Mouse (Mus musculus) MEL (cell line): ENCODE measurements around the gene Rtf2. TPM values are rescaled to one million over a fixed set of nuclear protein-coding genes. Genes with fewer than 3 reads are reported as not detected.

Experiments used
- DNase-seq: peaks from one replicate; pipeline ENCODE4 v3.0.0; 2011; ENCODE audit warnings: low read depth, low spot score
- H3K27ac ChIP-seq: 2 replicates; pipeline ENCODE4 v1.5.1; 2012; ENCODE audit warnings: low read depth, mild to moderate bottlenecking, control low read depth, low read length, moderate library complexity; ENCODE audit not compliant: control insufficient read depth
- H3K27me3 ChIP-seq, 2 experiments: fragments of 150-350 bp in 1 of 2; sonication (generic) in 1 of 2; 2 replicates each; pipeline ENCODE4 v1.6.1; 2012; ENCODE audit warnings: low read length in 2 of 2, mild to moderate bottlenecking in 2 of 2, improper control_type of control experiment in 1 of 2, moderate library complexity in 1 of 2; ENCODE audit not compliant: insufficient read depth in 2 of 2, control insufficient read depth in 1 of 2
- H3K36me3 ChIP-seq, 2 experiments: 2 replicates each; pipeline ENCODE4 v1.6.1; 2012 to 2014; ENCODE audit warnings: low read length in 2 of 2, improper control_type of control experiment in 1 of 2, inconsistent platforms in 1 of 2, mild to moderate bottlenecking in 1 of 2; ENCODE audit not compliant: insufficient read depth in 2 of 2, control insufficient read depth in 1 of 2
- H3K4me1 ChIP-seq, 2 experiments: fragments of 150-350 bp in 1 of 2; sonication (generic) in 1 of 2; 2 replicates each; pipeline ENCODE4 v1.6.1; 2012; ENCODE audit warnings: low read length in 2 of 2, improper control_type of control experiment in 1 of 2, mild to moderate bottlenecking in 1 of 2; ENCODE audit not compliant: insufficient read depth in 2 of 2, control insufficient read depth in 1 of 2
- H3K4me3 ChIP-seq, 2 experiments: fragments of 150-350 bp in 1 of 2; sonication (generic) in 1 of 2; 2 replicates each; pipeline ENCODE4 v1.5.1; 2012; ENCODE audit warnings: low read depth in 2 of 2, low read length in 2 of 2, mild to moderate bottlenecking in 2 of 2, moderate library complexity in 2 of 2, control low read depth in 1 of 2, improper control_type of control experiment in 1 of 2; ENCODE audit not compliant: control insufficient read depth in 1 of 2, insufficient read depth in 1 of 2
- H3K79me2 ChIP-seq: 2 replicates; pipeline ENCODE4 v1.6.1; 2012; ENCODE audit warnings: mild to moderate bottlenecking, low read length, moderate library complexity; ENCODE audit not compliant: control insufficient read depth, poor library complexity, insufficient read depth
- H3K9ac ChIP-seq: 2 replicates; pipeline ENCODE4 v1.6.1; 2012; ENCODE audit warnings: low read depth, mild to moderate bottlenecking, control low read depth, low read length, moderate library complexity; ENCODE audit not compliant: control insufficient read depth, poor library complexity, severe bottlenecking
- H3K9me3 ChIP-seq: fragments of 150-350 bp; sonication (generic); replicated peaks from 2 replicates; pipeline ENCODE4 v1.6.1; 2012; ENCODE audit warnings: mild to moderate bottlenecking, low read length, improper control_type of control experiment, moderate library complexity; ENCODE audit not compliant: insufficient read depth
- ELF1 ChIP-seq: IDR thresholded peaks from 2 replicates; pipeline ENCODE4 v1.6.1; 2014; ENCODE audit warnings: low read depth, mild to moderate bottlenecking, inconsistent platforms, low read length, improper control_type of control experiment, moderate library complexity
- GABPA ChIP-seq: IDR thresholded peaks from 2 replicates; pipeline ENCODE4 v1.6.1; 2012; ENCODE audit warnings: low read depth, mild to moderate bottlenecking, inconsistent platforms, low read length, improper control_type of control experiment, moderate library complexity
- GATA1 ChIP-seq: IDR thresholded peaks from 2 replicates; pipeline ENCODE4 v1.6.1; 2011; ENCODE audit warnings: low read depth, low read length, improper control_type of control experiment
- HCFC1 ChIP-seq: IDR thresholded peaks from 2 replicates; pipeline ENCODE4 v1.6.1; 2012; ENCODE audit warnings: low read depth, mild to moderate bottlenecking, inconsistent platforms, low read length, improper control_type of control experiment, moderate library complexity
- JUND ChIP-seq: IDR thresholded peaks from 2 replicates; pipeline ENCODE4 v1.6.1; 2011; ENCODE audit warnings: low read depth, mild to moderate bottlenecking, improper control_type of control experiment, low read length
- MEF2A ChIP-seq: IDR thresholded peaks from 2 replicates; pipeline ENCODE4 v1.6.1; 2014; ENCODE audit warnings: low read depth, mild to moderate bottlenecking, inconsistent platforms, low read length, improper control_type of control experiment; ENCODE audit not compliant: poor library complexity, insufficient replicate concordance, severe bottlenecking; ENCODE audit errors: extremely low read depth
- SIN3A ChIP-seq: IDR thresholded peaks from 2 replicates; pipeline ENCODE4 v1.6.1; 2012; ENCODE audit warnings: low read length, improper control_type of control experiment, inconsistent platforms
- TAL1 ChIP-seq: IDR thresholded peaks from 2 replicates; pipeline ENCODE4 v1.6.1; 2012; ENCODE audit warnings: mild to moderate bottlenecking, inconsistent platforms, low read length, moderate library complexity, mixed read lengths
- TBP ChIP-seq: IDR thresholded peaks from 2 replicates; pipeline ENCODE4 v1.8.0; 2011; ENCODE audit warnings: low read depth, low read length, improper control_type of control experiment
- UBTF ChIP-seq: IDR thresholded peaks from 2 replicates; pipeline ENCODE4 v1.6.1; 2012; ENCODE audit warnings: low read depth, mild to moderate bottlenecking, inconsistent platforms, low read length, improper control_type of control experiment, moderate library complexity, borderline replicate concordance; ENCODE audit not compliant: insufficient read depth
- ZMIZ1 ChIP-seq: IDR thresholded peaks from 2 replicates; pipeline ENCODE4 v1.6.1; 2012; ENCODE audit warnings: low read depth, mild to moderate bottlenecking, inconsistent platforms, low read length, improper control_type of control experiment, moderate library complexity
- ZNF384 ChIP-seq: IDR thresholded peaks from 2 replicates; pipeline ENCODE4 v1.6.1; 2012; ENCODE audit warnings: low read depth, mild to moderate bottlenecking, inconsistent platforms, low read length, improper control_type of control experiment
- polyA plus RNA-seq, 2 experiments: library from polyadenylated mRNA; stranded (reverse) in 1 of 2; unstranded in 1 of 2; fragments of >175 nt in 1 of 2; fragments of >200 nt in 1 of 2; gene quantifications; 2 replicates each; pipeline versions ENCODE4 v1.2.1 to v1.2.4; 2012; ENCODE audit warnings: low replicate concordance in 2 of 2, low read depth in 1 of 2; ENCODE audit not compliant: insufficient read length in 2 of 2, insufficient read depth in 1 of 2, missing spikeins in 1 of 2
- total RNA-seq: library from RNA; depleted of rRNA; stranded (reverse); fragments of 300-350 nt; gene quantifications from 2 replicates; pipeline ENCODE4 v1.2.3, GENCODE M21; 2012

Gene Rtf2
- total and polyA plus RNA-seq, 3 experiments: 68.2 to 81.5 TPM; not detected in 1

DNA sequence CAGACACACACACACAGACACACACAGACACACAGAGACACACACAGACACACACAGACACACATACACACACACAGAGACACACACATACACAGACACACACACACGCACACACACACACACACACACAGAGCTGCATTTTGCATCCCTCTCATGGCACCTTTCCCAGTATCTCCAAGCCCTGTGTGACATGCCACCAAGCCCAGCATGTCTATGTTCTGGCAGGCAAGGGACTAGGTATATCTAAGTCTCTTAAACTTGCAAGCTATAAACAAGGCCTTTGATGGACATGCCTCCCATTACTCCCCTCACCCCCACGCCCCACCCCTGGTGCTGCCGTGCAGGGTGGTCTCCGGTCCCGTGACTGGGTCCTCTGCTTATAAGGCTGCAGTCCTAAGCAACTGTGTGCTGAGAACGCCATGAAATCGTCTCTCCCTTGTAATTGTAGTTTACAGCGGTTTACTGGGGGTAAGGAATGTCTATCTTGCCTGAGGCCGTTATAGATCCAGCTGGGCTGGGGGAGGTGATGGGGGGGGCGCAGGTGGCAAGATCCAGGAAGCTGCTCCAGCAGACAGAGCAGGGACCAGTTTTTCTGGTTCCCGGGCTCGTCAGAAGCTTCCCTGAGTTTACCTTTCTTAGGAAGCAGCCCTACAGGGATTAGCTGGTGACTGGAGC, 44.5 kb downstream of the Rtf2 start:
- no peak for TF ChIP-seq ELF1
- Histone ChIP-seq H3K27me3 (no peaks in the 10 kb centered on the region), H3K4me3 (no peak overlapping the region), H3K9ac (no peak overlapping the region), H3K36me3 (no peaks in the 10 kb centered on the region), H3K4me1 (no peaks in the 10 kb centered on the region), H3K79me2 (no peaks in the 10 kb centered on the region), H3K27ac (no peak overlapping the region), H3K9me3 (no peaks in the 10 kb centered on the region)
- DNase-seq: no peak

DNA sequence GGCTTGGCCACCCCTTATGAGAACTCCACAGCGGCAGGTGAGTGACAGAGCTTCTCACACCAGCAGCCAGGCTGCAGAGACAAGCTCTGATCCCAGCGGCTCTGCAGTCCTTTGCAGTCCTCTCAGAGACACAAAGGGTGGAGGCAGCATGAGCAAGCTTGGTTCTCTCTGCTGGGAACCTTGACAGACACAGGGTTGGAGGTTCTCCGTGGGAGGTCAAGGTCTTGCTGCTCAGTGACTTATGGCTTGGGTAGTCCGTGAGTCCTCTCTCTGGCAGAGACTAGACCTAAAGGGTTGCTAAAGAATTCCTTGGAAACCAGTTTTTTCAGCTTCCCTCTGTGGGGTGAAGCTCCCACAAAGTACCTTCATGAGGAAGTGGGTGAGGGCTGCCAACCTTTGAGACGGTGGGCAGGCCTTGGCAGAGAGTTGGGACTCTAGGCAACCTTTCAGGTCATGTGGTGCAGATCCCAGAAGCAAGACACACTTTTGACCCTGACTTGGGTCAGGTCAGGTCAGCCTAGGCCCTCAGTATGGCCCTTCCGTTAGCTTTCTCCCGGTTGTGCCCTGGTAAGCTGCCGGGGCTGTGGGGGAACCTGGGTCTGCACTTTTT, 56.5 kb downstream of the Rtf2 start:
- Histone ChIP-seq H3K9ac (no peak overlapping the region), H3K4me1 (no peaks in the 10 kb centered on the region), H3K4me3 (no peak overlapping the region), H3K27me3 (no peaks in the 10 kb centered on the region), H3K9me3 (no peaks in the 10 kb centered on the region), H3K36me3 (no peaks in the 10 kb centered on the region), H3K79me2 (no peaks in the 10 kb centered on the region), H3K27ac (no peak overlapping the region)
- TF ChIP-seq SIN3A (no peak), MEF2A (no peak), GABPA (no peak), HCFC1 (no peak), TBP (no peak), GATA1 (no peak), JUND (no peak)
- DNase-seq: no peak

DNA sequence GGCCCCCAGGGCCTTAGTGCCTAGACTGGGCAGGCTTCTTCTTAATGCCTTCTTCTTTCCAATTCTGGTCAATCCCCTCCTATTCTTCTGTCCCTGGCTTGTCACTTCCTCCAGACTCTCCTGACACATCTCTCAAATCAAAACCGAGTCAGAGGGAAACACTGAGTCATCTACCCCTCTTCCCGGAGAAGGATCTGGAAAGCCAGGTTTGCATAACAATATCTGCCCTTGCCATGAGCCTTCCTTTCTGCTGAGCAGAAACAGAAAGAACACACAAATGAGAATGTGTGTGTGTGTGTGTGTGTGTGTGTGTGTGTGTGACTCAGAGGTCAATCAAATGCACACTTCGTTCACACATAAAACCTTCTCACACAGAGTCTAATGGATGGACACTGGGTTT, 58.5 kb downstream of the Rtf2 start:
- no peak overlapping the region for H3K27ac ChIP-seq
- no peak overlapping the region for H3K4me3 ChIP-seq
- TF ChIP-seq TBP (no peak), ZNF384 (no peak), TAL1 (no peak), UBTF (no peak), ZMIZ1 (no peak)
- TF ChIP-seq, all 39 proteins: peak for 0
- no peaks in the 10 kb centered on the region for H3K36me3 ChIP-seq
- DNase-seq: no peak
- H3K79me2 ChIP-seq: no peaks in the 10 kb centered on the region
- H3K27me3 ChIP-seq: no peaks in the 10 kb centered on the region
- no peaks in the 10 kb centered on the region for H3K4me1 ChIP-seq
- H3K9me3 ChIP-seq: no peaks in the 10 kb centered on the region
- H3K9ac ChIP-seq: no peak overlapping the region
